Mouse (Mus musculus) lung, embryonic 16.5 days (tissue): Measurements from ENCODE around the gene Pln. TPM values are rescaled to one million over a fixed set of nuclear protein-coding genes. Genes with fewer than 3 reads are reported as not detected.

ENCODE experiments used
- polyA plus RNA-seq: library from polyadenylated mRNA; unstranded; fragments of >200 nt; fragmentation: Nextera tagmentation; extraction: Ambion mirVana; gene quantifications from 2 replicates; pipeline ENCODE4 v1.2.1, GENCODE M21; 2015

Gene Pln
- polyA plus RNA-seq, 1 experiment from 2014 or later = 5.2 TPM

Other genes with a start within 250 kb of the Pln start
- 5.4 and 5.5 TPM in 2 replicates for gene Cep85l, start 42.3 kb downstream of the Pln start, polyA plus RNA-seq